Mouse (Mus musculus) adrenal gland, adult 18-20 months (tissue): ENCODE results near the gene Psd. TPM values are rescaled to one million over a fixed set of nuclear protein-coding genes. Genes with fewer than 3 reads are reported as not detected.
A peak's percentile ranks its signal among the peaks of the same experiment; 100 is the strongest.

Source experiments
- DNase-seq, 2 experiments: peaks; one replicate each; pipeline ENCODE4 v3.0.0; 2021 to 2022; ENCODE audit warnings: low spot score in 2 of 2
- total RNA-seq, 2 experiments: library from RNA; stranded (reverse); gene quantifications; 1 replicate in 1 of 2; 2 replicates in 1 of 2; pipeline ENCODE4 v1.2.3; 2021

The Psd gene
- total RNA-seq, 2 experiments from 2014 or later: 7.5 to 9.2 TPM

- no peak for DNase-seq
These were observed 4.6 kb downstream of the Psd start for GRCm38 (mm10) chr19:46322144-46322995.

GRCm38 (mm10) chr19:46321101-46321943, 5.6 kb downstream of the Psd start:
- peak in 1 of 2 experiments; percentile 17 for DNase-seq

- DNase-seq: peak in 1 of 2 experiments; percentile 10
These were observed 6.7 kb downstream of the Psd start for GRCm38 (mm10) chr19:46320076-46320785.

- peak; percentile 66 to 77 for DNase-seq
These were observed 8.2 kb downstream of the Psd start for GRCm38 (mm10) chr19:46318586-46319378.

GRCm38 (mm10) chr19:46318031-46318471, 8.9 kb downstream of the Psd start:
- DNase-seq: peak; percentile 22 to 33

GRCm38 (mm10) chr19:46317546-46317885, 9.4 kb downstream of the Psd start:
- DNase-seq: peak in 1 of 2 experiments; percentile 2

GRCm38 (mm10) chr19:46316846-46317545, 10.0 kb downstream of the Psd start:
- peak in 1 of 2 experiments; percentile 3 for DNase-seq

GRCm38 (mm10) chr19:46315752-46316610, 11.0 kb downstream of the Psd start:
- peak in 1 of 2 experiments; percentile 0 for DNase-seq

GRCm38 (mm10) chr19:46314872-46315742, 11.8 kb downstream of the Psd start:
- DNase-seq: peak in 1 of 2 experiments; percentile 5

GRCm38 (mm10) chr19:46314151-46314601, 12.8 kb downstream of the Psd start:
- peak; percentile 8 to 26 for DNase-seq

- DNase-seq: no peak
These were observed 13.4 kb downstream of the Psd start for GRCm38 (mm10) chr19:46313591-46313990.

GRCm38 (mm10) chr19:46313116-46313515, 13.8 kb downstream of the Psd start:
- no peak for DNase-seq

GRCm38 (mm10) chr19:46312566-46312965, 14.4 kb downstream of the Psd start:
- peak in 1 of 2 experiments; percentile 2 for DNase-seq

GRCm38 (mm10) chr19:46311341-46311740, 15.6 kb downstream of the Psd start:
- peak in 1 of 2 experiments; percentile 1 for DNase-seq

- peak in 1 of 2 experiments; percentile 1 for DNase-seq
These were observed 16.6 kb downstream of the Psd start for GRCm38 (mm10) chr19:46310312-46310865.

- DNase-seq: peak in 1 of 2 experiments; percentile 2
These were observed 17.2 kb downstream of the Psd start for GRCm38 (mm10) chr19:46309651-46310305.
